Mouse (Mus musculus) layer of hippocampus, postnatal 25 days (tissue): ENCODE measurements around the gene Nol4l. TPM values are rescaled to one million over a fixed set of nuclear protein-coding genes. Genes with fewer than 3 reads are reported as not detected.

Experiments used
- DNase-seq, 2 experiments: peaks; one replicate each; pipeline ENCODE4 v3.0.0; 2022; ENCODE audit warnings: mixed read lengths in 2 of 2, low spot score in 1 of 2; ENCODE audit errors: extremely low spot score in 1 of 2
- total RNA-seq, 2 experiments: library from RNA; stranded (reverse); gene quantifications; 2 replicates each; pipeline ENCODE4 v1.2.3; 2021

Nol4l gene
- total RNA-seq, 2 experiments from 2014 or later, result 42.7 to 48.9 TPM

GRCm38 (mm10) chr2:153543911-153544730 is 14.3 kb upstream of the Nol4l start:
- DNase-seq, result no peak

- no peak for DNase-seq
Observed at GRCm38 (mm10) chr2:153542936-153543668, 13.3 kb upstream of the Nol4l start.

- no peak for DNase-seq
Observed at GRCm38 (mm10) chr2:153538898-153539297, 9.1 kb upstream of the Nol4l start.

- DNase-seq, result no peak
Observed at GRCm38 (mm10) chr2:153533981-153534380, 4.2 kb upstream of the Nol4l start.

GRCm38 (mm10) chr2:153530948-153531347 is 1.2 kb upstream of the Nol4l start:
- peak in 1 of 2 experiments; percentile 6 for DNase-seq

GRCm38 (mm10) chr2:153529365-153529781 is 398 bp downstream of the Nol4l start:
- DNase-seq, result peak; percentile 24 to 44

GRCm38 (mm10) chr2:153528571-153529364 is 1.0 kb downstream of the Nol4l start:
- peak; percentile 42 to 55 for DNase-seq

GRCm38 (mm10) chr2:153527580-153528531 is 1.9 kb downstream of the Nol4l start:
- DNase-seq, result peak; percentile 30 to 36

GRCm38 (mm10) chr2:153526850-153527530 is 2.8 kb downstream of the Nol4l start:
- peak in 1 of 2 experiments; percentile 16 for DNase-seq

GRCm38 (mm10) chr2:153525906-153526311 is 3.9 kb downstream of the Nol4l start:
- DNase-seq, result peak in 1 of 2 experiments; percentile 7

GRCm38 (mm10) chr2:153524727-153525126 is 5.0 kb downstream of the Nol4l start:
- DNase-seq, result no peak

- no peak for DNase-seq
Observed at GRCm38 (mm10) chr2:153523656-153524055, 6.1 kb downstream of the Nol4l start.

GRCm38 (mm10) chr2:153523143-153523542 is 6.6 kb downstream of the Nol4l start:
- peak in 1 of 2 experiments; percentile 21 for DNase-seq

- peak in 1 of 2 experiments; percentile 5 for DNase-seq
Observed at GRCm38 (mm10) chr2:153522270-153522669, 7.5 kb downstream of the Nol4l start.

- no peak for DNase-seq
Observed at GRCm38 (mm10) chr2:153520057-153520456, 9.7 kb downstream of the Nol4l start.

- DNase-seq, result no peak
Observed at GRCm38 (mm10) chr2:153516961-153517360, 12.8 kb downstream of the Nol4l start.

- DNase-seq, result no peak
Observed at GRCm38 (mm10) chr2:153515582-153515981, 14.2 kb downstream of the Nol4l start.

GRCm38 (mm10) chr2:153514497-153515380 is 15.0 kb downstream of the Nol4l start:
- no peak for DNase-seq
